Mouse (Mus musculus): ENCODE results near the gene Chd1l.

Chd1l gene

DNA sequence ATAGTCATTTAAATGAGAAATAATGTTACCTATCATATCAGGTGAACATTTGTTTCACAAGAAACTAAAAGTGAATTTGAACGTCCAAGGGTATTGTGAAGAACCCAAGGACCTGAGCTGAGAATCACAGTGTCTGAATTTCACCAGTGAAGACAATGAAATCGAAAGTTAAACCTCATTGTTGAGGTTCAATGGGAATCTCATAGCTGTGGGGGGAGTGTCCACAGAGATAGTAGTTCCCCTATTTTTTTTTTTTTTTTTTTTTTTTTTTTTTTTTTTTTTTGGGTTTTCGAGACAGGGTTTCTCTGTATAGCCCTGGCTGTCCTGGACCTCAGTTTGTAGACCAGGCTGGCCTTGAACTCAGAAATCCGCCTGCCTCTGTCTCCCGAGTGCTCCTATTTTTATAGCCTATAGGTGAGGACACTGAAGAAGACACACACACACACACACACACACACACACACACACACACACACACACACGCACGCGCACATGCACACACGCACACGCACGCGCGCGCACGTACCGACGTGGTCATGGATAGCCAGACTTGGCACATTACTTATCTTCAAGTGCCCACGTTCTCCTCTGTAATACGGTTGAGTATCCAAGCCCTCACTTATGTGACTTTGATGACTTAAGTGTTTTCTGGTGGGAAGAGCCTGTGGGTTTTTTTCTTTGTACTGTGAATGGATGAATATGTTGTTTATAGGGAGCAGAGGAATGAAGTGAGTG, 7.3 kb upstream of the Chd1l start:
- no peak for DNase-seq (ENCODE audit: low spot score in 2 of 2)

GRCm38 (mm10) chr3:97615933-97616332, 5.9 kb upstream of the Chd1l start:
- DNase-seq (ENCODE audit: low spot score in 2 of 2) = no peak

DNA sequence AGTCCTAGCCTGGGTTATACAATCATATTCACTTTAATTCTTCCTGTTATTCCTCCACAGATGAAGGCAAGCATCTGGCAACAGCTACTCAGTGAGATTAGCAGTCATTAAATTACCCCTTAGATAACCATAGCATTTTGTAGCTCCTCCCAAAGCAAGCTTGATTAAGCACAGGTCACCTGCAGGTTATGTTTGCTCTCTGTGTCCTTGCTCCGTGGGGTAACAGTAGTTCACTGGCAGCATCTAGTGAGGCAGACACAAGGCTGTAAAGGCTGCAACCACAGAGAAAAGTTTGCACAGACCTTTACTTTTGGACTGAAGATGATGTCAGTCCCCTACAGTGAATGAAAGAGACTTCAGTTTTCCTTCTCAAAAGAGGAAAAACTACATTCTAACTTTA, 5.2 kb upstream of the Chd1l start:
- DNase-seq (ENCODE audit: low spot score in 2 of 2) = no peak

DNA sequence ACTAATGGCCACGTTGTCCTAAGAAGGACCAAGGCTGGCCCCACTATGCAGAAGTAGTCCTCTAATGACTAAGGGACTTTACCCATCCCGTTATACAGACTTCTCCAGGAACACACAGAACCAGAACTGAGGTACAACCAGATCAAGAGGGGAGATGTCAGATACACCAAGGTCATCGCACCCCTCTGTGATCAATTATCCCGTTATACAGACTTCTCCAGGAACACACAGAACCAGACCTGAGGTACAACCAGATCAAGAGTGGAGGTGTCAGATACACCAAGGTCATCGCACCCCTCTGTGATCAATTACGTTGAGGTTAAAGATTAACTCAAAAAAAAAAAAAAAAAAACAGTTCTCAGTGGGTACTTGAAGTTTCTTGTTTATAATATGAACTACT, 1.0 kb upstream of the Chd1l start:
- no peak for DNase-seq (ENCODE audit: low spot score in 2 of 2)

- DNase-seq (ENCODE audit: low spot score in 2 of 2) = no peak
These were observed 680 bp downstream of the Chd1l start for GRCm38 (mm10) chr3:97609201-97609844.

DNA sequence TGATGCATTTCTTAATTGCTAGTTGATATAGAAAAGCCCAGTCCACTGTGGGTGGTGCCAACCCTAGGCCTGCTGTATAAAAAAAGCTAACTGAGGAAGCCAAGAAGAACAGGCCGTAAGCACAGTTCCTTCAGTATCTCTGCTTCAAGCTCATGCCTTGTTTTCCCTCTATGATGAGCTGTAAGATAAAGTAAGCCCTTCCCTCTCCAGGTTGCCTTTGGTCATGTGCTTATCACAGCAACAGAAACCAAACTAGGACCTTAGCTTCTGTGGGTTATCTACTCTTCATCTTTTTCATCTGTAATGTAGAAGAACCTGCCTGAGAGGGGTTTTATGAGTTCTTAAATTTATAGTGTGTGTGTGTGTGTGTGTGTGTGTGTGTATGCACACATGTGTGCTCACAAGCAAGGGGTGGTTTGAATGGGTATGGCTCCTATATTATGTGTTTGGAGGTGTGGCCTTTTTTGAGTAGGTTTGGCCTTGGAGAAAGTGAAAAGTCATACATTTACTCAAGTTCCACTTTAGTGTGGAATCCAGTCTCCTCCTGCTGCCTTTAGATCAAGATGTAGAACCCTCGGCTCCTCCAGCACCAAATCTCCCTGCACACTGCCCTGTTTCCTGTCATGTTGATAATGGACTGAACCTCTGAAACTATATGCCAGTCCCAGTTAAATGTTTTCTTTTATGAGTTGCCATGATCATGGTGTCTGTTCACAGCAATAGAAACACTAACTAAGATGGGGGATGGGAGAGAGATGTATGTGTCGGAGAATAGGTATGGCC, 9.8 kb downstream of the Chd1l start:
- DNase-seq (ENCODE audit: low spot score in 2 of 2) = no peak

- no peak for DNase-seq (ENCODE audit: low spot score in 2 of 2)
These were observed 13.2 kb downstream of the Chd1l start for GRCm38 (mm10) chr3:97596796-97597195.

DNA sequence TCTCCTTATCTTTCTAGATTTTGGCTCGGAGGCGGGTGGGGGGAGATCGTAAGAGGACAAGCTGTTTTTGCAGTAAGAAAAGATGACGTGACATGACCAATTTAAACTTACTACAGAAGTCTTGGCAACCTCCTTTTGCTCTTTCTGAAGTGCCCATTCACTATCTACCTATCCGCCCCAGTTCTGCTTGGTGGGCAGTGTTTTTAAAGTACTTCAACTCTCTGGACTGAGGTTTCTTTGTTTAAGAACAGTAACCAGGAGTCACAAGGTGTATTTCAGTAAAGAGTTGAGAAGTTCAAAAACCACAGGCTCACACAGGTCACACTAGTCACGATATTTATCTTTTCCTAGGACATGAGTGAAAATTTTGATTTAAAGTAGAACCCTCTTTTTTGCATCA, 14.9 kb downstream of the Chd1l start:
- no peak for DNase-seq (ENCODE audit: low spot score in 2 of 2)

DNA sequence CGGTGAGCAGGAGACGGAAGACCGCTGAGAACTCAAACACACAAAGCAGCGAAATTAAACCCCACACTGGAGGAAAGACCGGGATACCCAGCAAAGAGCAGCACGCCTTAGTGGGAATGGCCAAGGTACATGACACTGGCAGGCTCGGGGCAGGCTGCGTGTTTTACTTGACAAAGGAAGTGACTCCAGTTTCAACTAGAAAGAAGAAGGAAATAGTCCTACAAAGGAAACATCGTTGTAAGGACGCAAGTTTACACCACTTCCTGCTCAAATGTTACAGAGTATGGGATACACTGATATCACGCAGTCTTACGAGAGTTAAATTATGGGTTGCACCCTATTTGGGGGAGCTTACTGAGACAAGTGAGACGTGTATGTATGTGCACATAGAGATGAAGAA, 15.9 kb downstream of the Chd1l start:
- DNase-seq (ENCODE audit: low spot score in 2 of 2) = no peak

DNA sequence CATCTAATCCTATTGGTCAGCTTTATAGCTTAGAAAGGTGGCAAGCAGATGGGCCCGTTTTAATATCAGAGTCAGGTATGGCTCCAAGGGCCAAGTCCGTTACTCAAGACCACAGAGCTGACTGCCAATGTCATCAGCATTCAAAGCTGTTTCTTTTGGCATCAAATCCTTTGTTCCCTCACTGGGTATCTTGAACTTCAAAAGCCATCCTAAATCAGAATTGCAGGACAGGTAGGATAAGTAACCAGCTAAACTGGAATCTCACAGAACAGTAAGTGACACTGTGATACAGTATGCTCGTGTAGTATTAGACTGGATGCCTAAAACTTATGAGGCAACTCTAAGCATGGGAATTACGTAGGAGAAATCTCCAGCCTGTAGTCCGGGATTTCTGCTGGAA, 16.9 kb downstream of the Chd1l start:
- DNase-seq (ENCODE audit: low spot score in 2 of 2) = no peak

DNA sequence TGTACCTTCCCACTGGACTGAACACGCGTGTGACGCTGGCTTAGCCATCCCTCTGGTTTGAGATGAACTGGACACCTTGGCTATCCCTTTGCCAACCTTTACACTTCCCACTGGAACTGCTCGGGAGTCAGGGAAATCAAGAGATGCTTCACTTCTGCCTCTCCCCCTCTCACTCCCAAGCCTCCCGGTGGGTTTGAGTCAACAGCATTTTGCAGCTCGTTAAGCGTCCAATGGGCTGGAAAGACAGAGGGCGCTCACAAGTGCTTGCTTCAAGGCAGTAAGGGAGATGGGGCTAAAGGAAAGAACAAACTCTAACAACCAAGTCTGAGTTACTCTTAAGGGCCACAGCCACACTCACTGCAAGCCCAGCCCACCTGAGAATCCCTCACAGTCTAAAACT, 19.3 kb downstream of the Chd1l start:
- DNase-seq (ENCODE audit: low spot score in 2 of 2) = no peak

- DNase-seq (ENCODE audit: low spot score in 2 of 2) = no peak
These were observed 22.3 kb downstream of the Chd1l start for GRCm38 (mm10) chr3:97587656-97588055.

DNA sequence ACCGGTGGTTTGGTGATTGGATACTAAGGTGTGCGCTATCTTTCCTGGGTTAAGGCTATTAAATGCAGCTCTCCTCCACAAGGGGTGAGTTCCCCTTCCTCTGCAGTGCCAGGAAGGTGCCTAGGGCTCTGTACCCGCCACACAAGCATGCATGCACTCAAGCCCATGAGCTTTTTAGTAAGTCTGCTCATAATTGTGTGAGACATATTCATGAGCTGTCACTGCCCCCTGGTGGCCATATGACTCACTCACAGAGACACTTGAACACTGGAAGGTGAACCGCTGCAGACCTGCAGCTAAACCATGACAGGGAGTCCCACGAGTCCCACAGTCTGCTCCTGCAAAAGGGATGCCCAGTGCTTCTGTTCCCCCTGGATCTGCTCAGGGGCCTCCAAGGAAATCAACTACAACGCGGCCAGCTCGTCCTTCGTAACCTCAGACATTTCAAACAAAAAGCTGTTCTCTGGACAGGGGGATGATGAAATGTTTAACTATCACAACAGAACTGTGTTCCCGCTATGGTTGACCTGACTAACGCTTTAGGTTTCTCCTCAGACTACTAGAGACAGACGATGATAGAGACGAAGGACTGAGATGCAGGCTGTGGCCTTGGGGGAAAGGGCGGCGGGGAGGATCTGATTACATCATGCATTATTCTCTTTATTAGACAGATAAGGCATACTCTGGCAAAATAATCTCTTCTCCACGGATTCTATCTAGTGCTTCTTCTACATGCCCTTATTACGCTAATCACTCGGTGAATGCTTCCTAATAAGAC, 24.4 kb downstream of the Chd1l start:
- DNase-seq (ENCODE audit: low spot score in 2 of 2) = peak; percentile 89 to 92

DNA sequence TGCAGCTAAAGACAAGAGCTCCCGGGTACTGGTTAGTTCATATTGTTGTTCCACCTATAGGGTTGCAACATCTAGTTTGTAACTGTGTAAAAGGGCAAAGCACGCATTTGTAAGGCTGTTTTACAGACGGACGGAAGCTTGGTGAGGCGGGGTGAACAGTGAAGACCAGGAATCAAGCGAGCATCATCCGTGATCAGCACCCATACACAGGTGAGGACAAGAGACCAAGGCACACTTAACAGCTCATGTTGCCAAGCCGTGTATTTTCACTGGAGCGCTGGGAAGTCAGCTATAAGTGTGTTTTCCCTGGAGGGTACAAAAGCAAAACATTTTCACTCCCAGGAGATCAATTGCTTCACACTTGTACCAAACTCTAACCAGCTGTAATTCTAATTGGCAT, 36.2 kb downstream of the Chd1l start:
- no peak for DNase-seq (ENCODE audit: low spot score in 2 of 2)

DNA sequence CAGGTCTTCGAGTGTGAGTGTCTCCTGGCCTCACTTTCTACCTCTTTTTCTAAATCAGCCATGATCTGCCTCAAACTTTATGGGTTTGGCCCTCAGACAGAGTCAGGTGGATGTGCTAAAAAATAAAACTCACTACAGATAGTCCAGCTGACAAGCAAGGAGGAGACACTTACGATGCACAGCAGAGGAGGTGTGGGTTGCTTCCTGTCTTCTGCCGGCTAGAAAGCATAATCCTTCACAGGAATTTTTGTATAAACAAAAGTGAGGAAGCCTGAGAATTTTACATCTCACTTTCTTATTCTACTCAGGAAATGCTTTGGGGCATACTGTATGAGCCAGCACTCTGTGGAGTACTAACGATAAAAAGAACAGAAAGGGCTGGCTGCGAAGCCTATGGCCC, 45.4 kb downstream of the Chd1l start:
- DNase-seq (ENCODE audit: low spot score in 2 of 2) = no peak

DNA sequence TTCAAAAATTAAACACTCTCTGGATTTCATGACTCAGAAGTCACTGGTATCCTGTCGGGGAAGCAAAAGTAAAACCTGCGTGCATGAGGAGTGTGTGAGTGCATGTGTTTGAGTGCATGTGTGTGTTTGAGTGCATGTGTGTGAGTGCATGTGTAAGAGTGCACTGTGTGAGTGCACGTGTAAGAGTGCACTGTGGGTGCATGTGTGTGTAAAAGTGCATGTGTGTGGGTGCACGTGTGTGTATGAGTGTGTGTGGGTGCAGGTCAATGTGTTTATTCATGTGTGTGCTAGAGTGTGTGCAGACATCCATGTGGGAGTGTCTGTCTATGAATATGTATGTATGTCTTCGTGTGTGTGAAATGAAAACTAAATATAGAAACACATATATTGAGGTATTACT, 51.4 kb downstream of the Chd1l start:
- DNase-seq (ENCODE audit: low spot score in 2 of 2) = no peak

- DNase-seq (ENCODE audit: low spot score in 2 of 2) = no peak
These were observed 63.8 kb downstream of the Chd1l start for GRCm38 (mm10) chr3:97546205-97546604.

DNA sequence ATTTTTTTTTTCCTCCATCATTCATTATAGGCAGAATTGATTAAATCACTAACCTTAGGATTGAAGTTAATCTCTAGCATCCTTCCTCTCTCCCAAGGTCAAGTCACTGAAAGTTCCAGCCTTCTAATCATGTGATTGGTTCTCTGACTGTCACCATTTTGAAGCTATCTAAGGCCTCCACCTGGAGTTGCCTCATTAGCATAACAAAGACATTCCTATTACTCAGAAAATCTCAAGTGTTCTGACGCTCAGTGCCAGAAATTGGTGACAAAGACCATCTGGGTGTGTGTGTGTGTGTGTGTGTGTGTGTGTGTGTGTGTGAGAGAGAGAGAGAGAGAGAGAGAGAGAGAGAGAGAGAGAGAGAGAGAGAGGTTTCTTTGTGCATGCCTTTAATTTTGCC, 69.8 kb downstream of the Chd1l start:
- DNase-seq (ENCODE audit: low spot score in 2 of 2) = no peak

DNA sequence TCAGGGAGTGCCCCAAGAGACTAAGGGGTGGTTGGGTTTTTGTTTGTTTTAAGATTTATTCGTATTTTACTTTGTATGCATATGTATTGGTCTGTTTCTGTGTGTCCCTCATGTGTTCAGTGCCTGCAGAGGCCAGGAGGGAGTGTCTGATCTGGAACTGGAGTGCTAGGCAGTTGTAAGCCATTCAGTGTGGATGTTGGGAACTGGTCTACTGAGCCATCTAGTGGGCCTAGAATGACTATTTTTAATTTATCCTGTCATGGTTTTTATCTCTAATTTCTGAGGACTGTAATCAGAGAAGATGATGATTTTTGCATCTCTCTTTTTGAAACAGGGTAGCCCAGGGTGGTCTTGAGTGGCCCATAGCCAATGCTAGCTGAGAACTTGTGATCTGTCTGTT, 71.4 kb downstream of the Chd1l start:
- no peak for DNase-seq (ENCODE audit: low spot score in 2 of 2)

GRCm38 (mm10) chr3:97537006-97537405, 73.0 kb downstream of the Chd1l start:
- DNase-seq (ENCODE audit: low spot score in 2 of 2) = no peak

GRCm38 (mm10) chr3:97535660-97536059, 74.3 kb downstream of the Chd1l start:
- DNase-seq (ENCODE audit: low spot score in 2 of 2) = no peak

DNA sequence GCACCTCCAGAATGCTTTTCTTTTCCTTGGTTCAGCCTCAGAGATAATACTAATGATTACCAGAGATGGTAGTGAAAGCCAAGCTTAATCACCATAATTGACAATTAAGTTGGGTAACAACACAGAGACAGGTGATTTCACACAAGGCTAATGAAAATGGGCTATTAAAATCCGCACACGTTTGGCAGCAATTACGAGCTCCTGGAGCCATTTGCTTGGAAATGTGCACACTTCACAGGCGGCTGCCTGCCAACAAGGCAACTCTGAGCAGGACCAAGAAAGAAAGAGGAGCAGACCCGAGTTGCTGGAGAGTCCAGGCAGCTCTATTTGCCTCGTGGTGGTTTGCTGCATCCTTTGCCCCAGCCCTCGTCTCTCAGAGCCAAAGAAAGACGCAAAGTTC, 84.5 kb downstream of the Chd1l start:
- DNase-seq (ENCODE audit: low spot score in 2 of 2) = peak; percentile 49 to 64

Measured in right cerebral cortex, postnatal 10 days (tissue).